Mouse (Mus musculus): ENCODE data around the gene Ccdc22.

Ccdc22 gene

GRCm38 (mm10) chrX:7604879-7605574 is at the start of gene Ccdc22:
Gene Ccdc22 (minus strand): TSS chrX:7605517.
- in situ Hi-C loops (cut with MboI), result no loop called here

- in situ Hi-C loops (cut with MboI), result no loop called here
These were observed 43.5 kb upstream of the Ccdc22 start for GRCm38 (mm10) chrX:7648671-7649304.

- in situ Hi-C loops (cut with MboI), result no loop called here
These were observed 40.0 kb upstream of the Ccdc22 start for GRCm38 (mm10) chrX:7645349-7645748.

- in situ Hi-C loops (cut with MboI), result no loop called here
These were observed 35.5 kb upstream of the Ccdc22 start for GRCm38 (mm10) chrX:7640785-7641184.

- in situ Hi-C loops (cut with MboI), result no loop called here
These were observed 34.4 kb upstream of the Ccdc22 start for GRCm38 (mm10) chrX:7639536-7640325.

- in situ Hi-C loops (cut with MboI), result no loop called here
These were observed 33.2 kb upstream of the Ccdc22 start, which contains the start of gene Syp for GRCm38 (mm10) chrX:7638401-7639091. Gene Syp (plus strand): TSS chrX:7638471.

- in situ Hi-C loops (cut with MboI), result no loop called here
These were observed 29.8 kb upstream of the Ccdc22 start for GRCm38 (mm10) chrX:7635101-7635500.

GRCm38 (mm10) chrX:7632560-7632959 is 27.2 kb upstream of the Ccdc22 start:
- in situ Hi-C loops (cut with MboI), result no loop called here

GRCm38 (mm10) chrX:7617889-7618551 is 12.7 kb upstream of the Ccdc22 start:
- in situ Hi-C loops (cut with MboI), result no loop called here

GRCm38 (mm10) chrX:7610536-7611258 is 5.4 kb upstream of the Ccdc22 start:
- in situ Hi-C loops (cut with MboI), result no loop called here

GRCm38 (mm10) chrX:7610035-7610434 is 4.7 kb upstream of the Ccdc22 start:
- in situ Hi-C loops (cut with MboI), result no loop called here

- in situ Hi-C loops (cut with MboI), result no loop called here
These were observed 1.5 kb upstream of the Ccdc22 start, which contains the start of gene Cacna1f for GRCm38 (mm10) chrX:7606783-7607182. Gene Cacna1f (plus strand): TSS chrX:7607083.

- in situ Hi-C loops (cut with MboI), result no loop called here
These were observed 241 bp upstream of the Ccdc22 start for GRCm38 (mm10) chrX:7605575-7605941.

- in situ Hi-C loops (cut with MboI), result no loop called here
These were observed 1.3 kb downstream of the Ccdc22 start for GRCm38 (mm10) chrX:7604004-7604403.

- in situ Hi-C loops (cut with MboI), result no loop called here
These were observed 9.9 kb downstream of the Ccdc22 start for GRCm38 (mm10) chrX:7595371-7595770.

- in situ Hi-C loops (cut with MboI), result no loop called here
These were observed 19.0 kb downstream of the Ccdc22 start for GRCm38 (mm10) chrX:7586356-7586755.

- in situ Hi-C loops (cut with MboI), result no loop called here
These were observed 21.4 kb downstream of the Ccdc22 start for GRCm38 (mm10) chrX:7583881-7584280.

GRCm38 (mm10) chrX:7581151-7581550 is 24.2 kb downstream of the Ccdc22 start:
- in situ Hi-C loops (cut with MboI), result no loop called here

- in situ Hi-C loops (cut with MboI), result no loop called here
These were observed 30.5 kb downstream of the Ccdc22 start for GRCm38 (mm10) chrX:7574885-7575231.

- in situ Hi-C loops (cut with MboI), result no loop called here
These were observed 31.0 kb downstream of the Ccdc22 start, which contains the start of gene Ppp1r3f for GRCm38 (mm10) chrX:7574087-7574884. Gene Ppp1r3f (minus strand): TSS chrX:7574283.

Data from mature B cell (primary cell).